ENCODE assay signal across 8 mouse cellular contexts in genomic region chr5:113736522-113737164, GRCm38 (mm10). TPM values are rescaled to one million over a fixed set of nuclear protein-coding genes. Genes with fewer than 3 reads are reported as not detected.
A peak's percentile ranks its signal among the peaks of the same experiment; 100 is the strongest.
DNase-seq lines count a peak whose midpoint lies in the region; ATAC-seq and TF ChIP-seq lines count a peak whose summit lies in the region.

No protein-coding gene starts in this region.

- no peak for TF ChIP-seq CTCF in gastrocnemius, adult 2 months (IDR thresholded peaks at IDR 0.05)
- peak; percentile 34; the same call in 1 of the 2 replicates for TF ChIP-seq CTCF in stomach, postnatal 0 days (IDR thresholded peaks at IDR 0.05; ENCODE audit: low read depth)

- no peak for TF ChIP-seq EP300 in stomach, postnatal 0 days (optimal IDR thresholded peaks at IDR 0.05)

- no peaks in the 10 kb centered on the region for H3K27me3 ChIP-seq in limb, embryonic 12.5 days
- no peaks in the 10 kb centered on the region for H3K27me3 ChIP-seq in stomach, postnatal 0 days (ENCODE audit: control insufficient read depth, insufficient read depth, low read length)

- H3K9ac ChIP-seq in limb, embryonic 12.5 days (replicated peaks): peak overlapping the region; percentile 66
- H3K9ac ChIP-seq in stomach, postnatal 0 days (ENCODE audit: low read length): peak overlapping the region; percentile 79

- peaks cover 45% of the 10 kb centered on the region for H3K36me3 ChIP-seq in limb, embryonic 12.5 days
- H3K36me3 ChIP-seq in stomach, postnatal 0 days (ENCODE audit: control insufficient read depth, insufficient read depth, low read length): peaks cover 10% of the 10 kb centered on the region; the same call in 1 of the 2 replicates

- intact Hi-C loops in gastrocnemius, adult 2 months (cut with DNase I): loop anchor here (2.0 kb wide), 1 partner anchor 36 kb away; the partner anchor contains the start of genes Iscu and Sart3

- no peak for DNase-seq in gastrocnemius, adult 2 months
- DNase-seq in gastrocnemius, adult 18-20 months (ENCODE audit: low spot score): no peak
- DNase-seq in thymus, postnatal 4 days: peak; percentile 47
- DNase-seq in thymus, adult 18-20 months: no peak
- DNase-seq in stomach, postnatal 0 days (ENCODE audit: low spot score): no peak
- no peak for DNase-seq in spleen, adult 12 weeks (ENCODE audit: low spot score)

- WGBS in limb, embryonic 12.5 days: 42% methylated on average over 15 of the region's 15 CpGs
- WGBS in stomach, postnatal 0 days: 46% methylated on average over 15 of the region's 15 CpGs

- ATAC-seq in limb, embryonic 12.5 days (ENCODE audit: insufficient number of reproducible peaks, insufficient read depth, low FRiP score, low TSS enrichment, low read depth): no peak
- no peak for ATAC-seq in stomach, postnatal 0 days (ENCODE audit: low FRiP score, low TSS enrichment)
- ATAC-seq in megakaryocyte-erythroid progenitor cell, adult 5-6 weeks (replicated peaks; ENCODE audit: low FRiP score, low TSS enrichment, poor library complexity, severe bottlenecking): no peak

- H3K9me3 ChIP-seq in limb, embryonic 12.5 days: no peaks in the 10 kb centered on the region
- no peaks in the 10 kb centered on the region for H3K9me3 ChIP-seq in stomach, postnatal 0 days (ENCODE audit: control insufficient read depth, low read length)

- H3K27ac ChIP-seq in gastrocnemius, adult 2 months: peak overlapping the region; percentile 97
- H3K27ac ChIP-seq in limb, embryonic 12.5 days: 0 out of 2 replicates have a peak overlapping the region, but pooled peaks have one; percentile 95
- H3K27ac ChIP-seq in stomach, postnatal 0 days (replicated peaks): peak overlapping the region; percentile 98; the same call in 1 of the 2 replicates

- peaks cover 16% of the 10 kb centered on the region for H3K4me1 ChIP-seq in limb, embryonic 12.5 days (replicated peaks)
- no peaks in the 10 kb centered on the region for H3K4me1 ChIP-seq in stomach, postnatal 0 days (replicated peaks; ENCODE audit: control insufficient read depth, insufficient read depth)

- H3K4me2 ChIP-seq in limb, embryonic 12.5 days: peak overlapping the region; percentile 90
- peak overlapping the region; percentile 84 for H3K4me2 ChIP-seq in stomach, postnatal 0 days (replicated peaks; ENCODE audit: low read depth)

- peak overlapping the region; percentile 78 for H3K4me3 ChIP-seq in gastrocnemius, adult 2 months
- H3K4me3 ChIP-seq in limb, embryonic 12.5 days (replicated peaks): peak overlapping the region; percentile 63
- peak overlapping the region; percentile 69 for H3K4me3 ChIP-seq in stomach, postnatal 0 days (ENCODE audit: low read depth, low read length)

RNA-seq across cellular contexts. Expression of gene Ficd, which starts 1.0 kb away (rescaled TPM):
- 1 to 10 TPM; 7.1 to 7.8 TPM for total RNA-seq in gastrocnemius, adult 2 months (2021)
- total RNA-seq in gastrocnemius, adult 18-20 months (2021): 1 to 10 TPM; 8.8 to 8.9 TPM
- polyA plus RNA-seq in limb, embryonic 12.5 days (2016; fragmentation: Nextera tagmentation; extraction: Ambion mirVana): 3.8 and 5.0 TPM in 2 replicates
- polyA plus RNA-seq in stomach, postnatal 0 days (2015; fragmentation: Nextera tagmentation; extraction: Ambion mirVana): 5.5 and 6.0 TPM in 2 replicates
- total RNA-seq in megakaryocyte-erythroid progenitor cell, adult 5-6 weeks (2014; fragmentation: Nextera tagmentation): 1.6 and 2.0 TPM in 2 replicates
- total RNA-seq in megakaryocyte-erythroid progenitor cell, adult 5-6 weeks (2017): 0.23 and 0.80 TPM in 2 replicates

RNA-seq across cellular contexts. Expression of gene 1700069L16Rik, which starts 12.1 kb away (rescaled TPM):
- not detected for total RNA-seq in gastrocnemius, adult 2 months (2021)
- not detected for total RNA-seq in gastrocnemius, adult 18-20 months (2021)
- not detected in 2 replicates for polyA plus RNA-seq in limb, embryonic 12.5 days (2016; fragmentation: Nextera tagmentation; extraction: Ambion mirVana)
- polyA plus RNA-seq in stomach, postnatal 0 days (2015; fragmentation: Nextera tagmentation; extraction: Ambion mirVana): not detected in 2 replicates
- total RNA-seq in megakaryocyte-erythroid progenitor cell, adult 5-6 weeks (2014; fragmentation: Nextera tagmentation): not detected in 2 replicates
- not detected in 2 replicates for total RNA-seq in megakaryocyte-erythroid progenitor cell, adult 5-6 weeks (2017)

RNA-seq across cellular contexts. Expression of gene Sart3, which starts 35.7 kb away (rescaled TPM):
- total RNA-seq in gastrocnemius, adult 2 months (2021): 1 to 10 TPM; 8.0 to 9.2 TPM
- 1 to 10 TPM; 6.8 to 8.3 TPM for total RNA-seq in gastrocnemius, adult 18-20 months (2021)
- polyA plus RNA-seq in limb, embryonic 12.5 days (2016; fragmentation: Nextera tagmentation; extraction: Ambion mirVana): 87.9 and 91.5 TPM in 2 replicates
- polyA plus RNA-seq in stomach, postnatal 0 days (2015; fragmentation: Nextera tagmentation; extraction: Ambion mirVana): 10.4 and 11.2 TPM in 2 replicates
- 46.6 and 48.1 TPM in 2 replicates for total RNA-seq in megakaryocyte-erythroid progenitor cell, adult 5-6 weeks (2014; fragmentation: Nextera tagmentation)
- 38.6 and 45.5 TPM in 2 replicates for total RNA-seq in megakaryocyte-erythroid progenitor cell, adult 5-6 weeks (2017)

RNA-seq across cellular contexts. Expression of gene Iscu, which starts 35.9 kb away (rescaled TPM):
- total RNA-seq in gastrocnemius, adult 2 months (2021): 100 to 1,000 TPM; 142 to 160 TPM
- total RNA-seq in gastrocnemius, adult 18-20 months (2021): 100 to 1,000 TPM; 159 to 182 TPM
- 117 and 128 TPM in 2 replicates for polyA plus RNA-seq in limb, embryonic 12.5 days (2016; fragmentation: Nextera tagmentation; extraction: Ambion mirVana)
- 154 and 166 TPM in 2 replicates for polyA plus RNA-seq in stomach, postnatal 0 days (2015; fragmentation: Nextera tagmentation; extraction: Ambion mirVana)
- 80.5 and 81.0 TPM in 2 replicates for total RNA-seq in megakaryocyte-erythroid progenitor cell, adult 5-6 weeks (2014; fragmentation: Nextera tagmentation)
- total RNA-seq in megakaryocyte-erythroid progenitor cell, adult 5-6 weeks (2017): 63.1 and 68.9 TPM in 2 replicates
